In genomic region chr9:55512027-55512543, GRCm38 (mm10) we compare ENCODE assay signal across 8 mouse cellular contexts. TPM values are rescaled to one million over a fixed set of nuclear protein-coding genes. Genes with fewer than 3 reads are reported as not detected.
DNase-seq lines count a peak whose midpoint lies in the region; ATAC-seq lines count a peak whose summit lies in the region.

Gene Etfa, minus strand, starts transcription at chr9:55512243.

- under 1% methylated on average over 47 of the region's 47 CpGs for WGBS in lung, embryonic 16.5 days

- no peaks in the 10 kb centered on the region for H3K36me3 ChIP-seq in lung, embryonic 16.5 days (ENCODE audit: control insufficient read depth, insufficient read depth, low read length)

- peak within 1 kb of the TSS; percentile 91 for H3K4me2 ChIP-seq in lung, embryonic 16.5 days (ENCODE audit: low read depth, low read length)

- peak within 1 kb of the TSS; percentile 96 for H3K9ac ChIP-seq in lung, embryonic 16.5 days (ENCODE audit: low read length)

- H3K4me1 ChIP-seq in lung, embryonic 16.5 days (replicated peaks; ENCODE audit: control insufficient read depth, insufficient read depth, low read length), result peaks cover 14% of the 10 kb centered on the region; the same call in 1 of the 2 replicates

- H3K9me3 ChIP-seq in lung, embryonic 16.5 days (ENCODE audit: control insufficient read depth, low read length), result no peaks in the 10 kb centered on the region

- peak within 1 kb of the TSS; percentile 98 for H3K4me3 ChIP-seq in lung, embryonic 16.5 days (ENCODE audit: low read length)

- ATAC-seq in hematopoietic stem cell, adult 5-6 weeks (replicated peaks in 1 of 2; ENCODE audit: insufficient read depth in 1 of 2, low FRiP score in 2 of 2, low TSS enrichment in 1 of 2, low read depth in 1 of 2, poor library complexity in 2 of 2, severe bottlenecking in 2 of 2), result peak; percentile 99
- ATAC-seq in lung, embryonic 16.5 days (ENCODE audit: low read depth), result peak; percentile 100

- no peaks in the 10 kb centered on the region; the same call in none of the 2 replicates for H3K27me3 ChIP-seq in lung, embryonic 16.5 days (ENCODE audit: control insufficient read depth, insufficient read depth, low read depth, low read length)

- peak; percentile 93 for DNase-seq in MEL-GATA-1-ER (ENCODE audit: extremely low read depth, low read depth)
- peak; percentile 89 for DNase-seq in cerebellum, adult 8-10 months
- peak; percentile 97 for DNase-seq in forelimb bud, embryonic 11.5 days (ENCODE audit: low read depth, low spot score)
- peak; percentile 73 for DNase-seq in layer of hippocampus, adult 9-10 months (ENCODE audit: low spot score)
- DNase-seq in ovary, postnatal 10 days (ENCODE audit: low spot score), result peak; percentile 93
- DNase-seq in thymus, postnatal 10 days (ENCODE audit: low spot score in 2 of 2), result peak; percentile 94 to 95

- peak within 1 kb of the TSS; percentile 94 for H3K27ac ChIP-seq in lung, embryonic 16.5 days (ENCODE audit: low read length)

RNA-seq across cellular contexts. Expression of gene Etfa, which starts in this region (rescaled TPM):
- 30.0 and 49.0 TPM in 2 replicates for total RNA-seq in hematopoietic stem cell, adult 5-6 weeks (2017)
- 216 and 219 TPM in 2 replicates for polyA plus RNA-seq in lung, embryonic 16.5 days (2015; fragmentation: Nextera tagmentation; extraction: Ambion mirVana)

Comparison
In these comparisons a context has a peak if more than half of its experiments do, and no peak if none do; other contexts are left out.
1. Peak in every context shown above with its lines: DNase-seq, ATAC-seq, H3K4me3 ChIP-seq and H3K27ac ChIP-seq.